Comparison of ENCODE assay signal across 9 mouse cellular contexts in the genomic region with DNA sequence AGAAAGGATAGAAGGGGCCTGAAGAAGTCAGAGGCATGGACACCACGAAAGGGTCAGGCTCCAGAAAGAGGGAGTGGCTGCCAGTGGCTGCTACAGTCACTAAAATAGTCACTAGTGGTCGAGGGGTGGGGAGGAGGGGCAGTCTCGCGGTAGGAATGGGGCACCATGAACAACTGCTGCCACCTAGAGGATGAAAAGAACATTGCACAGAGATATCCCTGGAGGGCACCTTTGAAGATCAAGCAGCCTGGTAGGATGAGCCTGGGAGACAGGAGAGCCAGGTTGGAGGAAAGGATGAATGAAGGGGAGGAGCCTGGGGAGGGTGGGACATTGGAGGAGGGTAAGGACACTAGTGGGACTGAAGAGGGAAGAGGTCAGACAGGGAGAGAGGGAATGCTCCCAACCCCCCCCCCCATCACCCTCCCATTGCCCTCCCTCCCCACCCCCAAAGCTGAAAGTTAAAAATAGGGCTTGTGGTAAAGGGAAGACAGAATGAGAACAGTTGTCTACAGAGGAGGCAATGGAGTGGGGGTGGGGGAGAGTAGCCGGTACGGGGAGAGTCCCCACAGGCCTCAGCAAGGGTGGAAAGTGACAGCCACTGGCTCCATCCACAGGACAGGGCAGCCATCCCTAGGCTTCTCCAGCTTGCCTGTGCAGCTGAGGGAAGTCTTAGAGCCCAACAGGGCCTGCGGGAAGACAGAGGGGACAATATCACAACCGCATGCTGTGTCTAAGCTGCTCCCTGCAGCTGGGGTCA. TPM values are rescaled to one million over a fixed set of nuclear protein-coding genes. Genes with fewer than 3 reads are reported as not detected.
A peak's percentile ranks its signal among the peaks of the same experiment; 100 is the strongest.
DNase-seq lines count a peak whose midpoint lies in the region; ATAC-seq and TF ChIP-seq lines count a peak whose summit lies in the region.
"Had no signal": no experiment of that assay in that cellular context is flagged by ENCODE, and none has a peak within 500 bp of the region (broad histone marks: within the 10 kb centered on the region; RNA-seq: fewer than 3 reads in every experiment).

No protein-coding gene starts in this region.

- DNase-seq in 3134 (ENCODE audit: extremely low read depth, insufficient read length, low spot score) (peak; percentile 48), Patski (ENCODE audit: low read depth, low spot score) (no peak)
- peak; percentile 36 for DNase-seq in gastrocnemius, postnatal 14 days
- peak; percentile 75 for DNase-seq in limb, embryonic 11.5 days (ENCODE audit: low spot score)
- DNase-seq in splenic B cell, adult 2 months (ENCODE audit: low read depth, low spot score), result peak; percentile 71

- H3K27ac ChIP-seq in intestine, postnatal 0 days (ENCODE audit: low read depth, low read length), result no peak overlapping the region
- H3K27ac ChIP-seq in limb, embryonic 11.5 days (replicated peaks; ENCODE audit: low read depth, low read length), result no peak overlapping the region
- no peak overlapping the region for H3K27ac ChIP-seq in midbrain, embryonic 12.5 days (replicated peaks)

- H3K4me1 ChIP-seq in intestine, postnatal 0 days (replicated peaks; ENCODE audit: control insufficient read depth, insufficient read depth, low read length), result 0 out of 2 replicates have a peak, but pooled peaks cover 4% of the 10 kb centered on the region
- peaks cover 17% of the 10 kb centered on the region for H3K4me1 ChIP-seq in limb, embryonic 11.5 days (ENCODE audit: control insufficient read depth, insufficient read depth, low read length)
- peaks cover 25% of the 10 kb centered on the region for H3K4me1 ChIP-seq in midbrain, embryonic 12.5 days

- H3K4me2 ChIP-seq in intestine, postnatal 0 days (replicated peaks; ENCODE audit: low read depth), result peak overlapping the region; percentile 44
- H3K4me2 ChIP-seq in limb, embryonic 11.5 days (ENCODE audit: low read depth, severe bottlenecking), result no peak overlapping the region
- no peak overlapping the region for H3K4me2 ChIP-seq in midbrain, embryonic 12.5 days (replicated peaks)

- ATAC-seq in Patski, result peak; percentile 55
- ATAC-seq in common myeloid progenitor, adult 5-6 weeks (replicated peaks; ENCODE audit: low read depth, poor library complexity, severe bottlenecking), result peak; percentile 63; the same call in 1 of the 2 replicates
- peak; percentile 50; the same call in 1 of the 2 replicates for ATAC-seq in intestine, postnatal 0 days
- ATAC-seq in limb, embryonic 11.5 days (ENCODE audit: insufficient number of reproducible peaks, low FRiP score, low TSS enrichment, low read depth), result 0 out of 2 replicates have a peak, but pooled peaks have one; percentile 32
- 0 out of 2 replicates have a peak, but pooled peaks have one; percentile 50 for ATAC-seq in midbrain, embryonic 12.5 days (ENCODE audit: low FRiP score, low read depth)

- in situ Hi-C loops in Patski (cut with MboI; ENCODE audit: low pct_unique_long_range_greater_than_20kb), result no loop called here

- H3K9ac ChIP-seq in intestine, postnatal 0 days (ENCODE audit: low read depth, low read length), result no peak overlapping the region
- H3K9ac ChIP-seq in limb, embryonic 11.5 days (ENCODE audit: low read length), result no peak overlapping the region
- no peak overlapping the region for H3K9ac ChIP-seq in midbrain, embryonic 12.5 days (replicated peaks)

- H3K27me3 ChIP-seq in Patski, result no peaks in the 10 kb centered on the region
- no peaks in the 10 kb centered on the region for H3K27me3 ChIP-seq in intestine, postnatal 0 days (replicated peaks; ENCODE audit: control insufficient read depth, insufficient read depth, low read length)
- no peaks in the 10 kb centered on the region for H3K27me3 ChIP-seq in limb, embryonic 11.5 days (ENCODE audit: control insufficient read depth, insufficient read depth, low read length)
- H3K27me3 ChIP-seq in midbrain, embryonic 12.5 days, result peaks cover 31% of the 10 kb centered on the region
- H3K27me3 ChIP-seq in splenic B cell, adult 2 months (ENCODE audit: control insufficient read depth, insufficient read depth, low read length, poor library complexity, severe bottlenecking), result no peaks in the 10 kb centered on the region

- intact Hi-C loops in gastrocnemius, postnatal 14 days (cut with DNase I; ENCODE audit: low total_unique reads), result no loop called here

- WGBS in intestine, postnatal 0 days, result 17% methylated on average over 8 of the region's 8 CpGs
- under 1% methylated on average over 8 of the region's 8 CpGs for WGBS in limb, embryonic 11.5 days
- 3% methylated on average over 8 of the region's 8 CpGs for WGBS in midbrain, embryonic 12.5 days

- no peak overlapping the region for H3K4me3 ChIP-seq in intestine, postnatal 0 days (ENCODE audit: low read depth, low read length)
- H3K4me3 ChIP-seq in limb, embryonic 11.5 days (ENCODE audit: low read depth, low read length), result no peak overlapping the region
- no peak overlapping the region for H3K4me3 ChIP-seq in midbrain, embryonic 12.5 days
- H3K4me3 ChIP-seq: erythroblast, embryonic 14.5 days had no signal

- no peaks in the 10 kb centered on the region for H3K36me3 ChIP-seq in intestine, postnatal 0 days (ENCODE audit: control insufficient read depth, insufficient read depth)
- H3K36me3 ChIP-seq in limb, embryonic 11.5 days (ENCODE audit: control insufficient read depth, insufficient read depth, low read length), result no peaks in the 10 kb centered on the region
- H3K36me3 ChIP-seq in midbrain, embryonic 12.5 days, result no peaks in the 10 kb centered on the region
- H3K36me3 ChIP-seq in splenic B cell, adult 2 months (ENCODE audit: control insufficient read depth, insufficient read depth, low read length, poor library complexity, severe bottlenecking), result no peaks in the 10 kb centered on the region

- CTCF ChIA-PET in Patski (lab: Charles Lee), result no interaction called here

- peak; percentile 86 for TF ChIP-seq CTCF in Patski (IDR thresholded peaks at IDR 0.05)
- peak; percentile 91 for TF ChIP-seq CTCF in intestine, postnatal 0 days (IDR thresholded peaks at IDR 0.05; ENCODE audit: low read depth)

- POLR2A ChIA-PET in Patski (lab: Charles Lee), result interaction anchor here (0.5 kb wide), 1 partner anchor 12 kb away, joined by 3 read pairs; no protein-coding TSS in a partner anchor

- no peaks in the 10 kb centered on the region for H3K9me3 ChIP-seq in intestine, postnatal 0 days (ENCODE audit: control insufficient read depth)
- H3K9me3 ChIP-seq in limb, embryonic 11.5 days (ENCODE audit: control insufficient read depth, low read length), result no peaks in the 10 kb centered on the region
- H3K9me3 ChIP-seq in midbrain, embryonic 12.5 days, result no peaks in the 10 kb centered on the region

RNA-seq across cellular contexts. Expression of a gene that starts 20.5 kb away (rescaled TPM):
- 211 TPM for polyA plus RNA-seq in Patski (2021)
- 2.4 and 3.5 TPM in 2 replicates for total RNA-seq in common myeloid progenitor, adult 5-6 weeks (2017)
- total RNA-seq in gastrocnemius, postnatal 14 days (2021), result 1 to 10 TPM; 1.3 to 2.6 TPM
- polyA plus RNA-seq in intestine, postnatal 0 days (2015; fragmentation: Nextera tagmentation; extraction: Ambion mirVana), result 116 and 122 TPM in 2 replicates
- 20.5 and 21.8 TPM in 2 replicates for polyA plus RNA-seq in limb, embryonic 11.5 days (2014; fragmentation: Nextera tagmentation; extraction: Ambion mirVana)
- 27.3 and 28.4 TPM in 2 replicates for polyA plus RNA-seq in midbrain, embryonic 12.5 days (2016; fragmentation: Nextera tagmentation; extraction: Ambion mirVana)
